Mouse (Mus musculus) adrenal gland, postnatal 10 days (tissue): Measurements from ENCODE around the gene Pkp1. TPM values are rescaled to one million over a fixed set of nuclear protein-coding genes. Genes with fewer than 3 reads are reported as not detected.

Source experiments
- DNase-seq: peaks from one replicate; pipeline ENCODE4 v3.0.0; 2021; ENCODE audit warnings: mixed read lengths
- total RNA-seq, 2 experiments: library from RNA; stranded (reverse); gene quantifications; 2 replicates each; pipeline ENCODE4 v1.2.3; 2021

The Pkp1 gene
- total RNA-seq, 2 experiments from 2014 or later: not detected

DNA sequence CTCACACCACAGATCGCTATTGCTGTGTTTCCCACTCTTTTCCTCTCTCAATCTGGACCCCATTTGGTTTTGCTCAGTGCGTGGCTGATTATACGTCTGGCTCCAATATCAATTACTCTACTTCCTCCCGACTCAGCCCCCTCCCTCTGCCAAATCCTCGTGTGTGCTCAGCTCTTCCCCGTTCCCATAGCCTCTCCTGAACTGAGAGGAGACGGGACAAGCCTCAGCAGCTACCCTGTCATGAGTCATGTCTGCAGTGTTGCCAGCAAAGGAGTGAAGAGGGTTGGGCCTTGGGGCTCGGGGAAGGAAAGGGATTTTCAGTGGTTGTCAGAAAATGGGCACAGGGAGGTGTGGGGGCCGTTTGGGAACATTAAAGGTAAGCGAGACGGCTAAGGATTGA is 12.3 kb downstream of the Pkp1 start:
- peak; percentile 7 for DNase-seq

DNA sequence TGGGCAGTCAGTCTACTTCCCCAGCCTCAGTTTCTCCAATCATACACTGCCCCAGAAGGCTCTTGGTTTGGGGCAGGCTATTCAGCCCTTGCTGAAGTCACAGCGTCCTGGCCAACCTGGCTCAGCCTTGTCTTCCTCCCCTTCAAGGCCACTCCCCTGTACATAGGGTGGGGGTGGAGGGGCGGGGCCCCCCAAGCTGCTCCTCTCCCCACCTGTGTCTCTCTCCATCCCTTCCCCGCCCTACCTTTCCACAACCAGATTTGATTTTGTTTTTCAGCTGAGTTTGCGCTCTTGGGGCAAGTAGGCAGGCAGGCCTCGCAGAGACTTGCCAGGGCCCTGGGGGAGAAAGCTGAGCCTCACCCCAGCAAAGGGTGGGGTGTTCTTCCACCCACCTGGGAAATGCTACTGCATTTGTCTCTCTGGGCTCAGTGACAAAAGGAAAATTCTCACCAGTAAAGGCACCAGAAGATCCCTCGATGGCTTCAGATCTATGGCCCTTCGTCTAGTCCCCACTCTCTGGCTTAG is 19.0 kb downstream of the Pkp1 start:
- DNase-seq: no peak

DNA sequence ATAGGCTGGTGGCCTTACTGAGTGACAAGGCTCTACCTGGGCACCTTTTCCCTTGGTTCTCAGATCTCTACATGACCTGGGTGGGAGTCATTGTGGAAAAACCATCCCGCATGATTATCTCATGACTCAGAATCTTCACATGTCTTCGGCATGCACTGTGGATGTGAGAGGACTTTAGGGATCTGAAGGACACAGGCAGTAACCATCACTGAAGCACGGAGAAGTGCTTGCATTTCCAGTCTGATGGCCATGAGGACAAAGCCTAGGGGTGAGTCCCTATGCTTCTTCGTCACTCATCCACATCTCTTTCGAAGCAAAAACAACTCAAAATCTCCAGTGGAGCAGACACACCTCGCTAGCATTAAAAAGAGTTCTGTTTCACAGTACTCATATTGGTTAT is 19.7 kb downstream of the Pkp1 start:
- no peak for DNase-seq

DNA sequence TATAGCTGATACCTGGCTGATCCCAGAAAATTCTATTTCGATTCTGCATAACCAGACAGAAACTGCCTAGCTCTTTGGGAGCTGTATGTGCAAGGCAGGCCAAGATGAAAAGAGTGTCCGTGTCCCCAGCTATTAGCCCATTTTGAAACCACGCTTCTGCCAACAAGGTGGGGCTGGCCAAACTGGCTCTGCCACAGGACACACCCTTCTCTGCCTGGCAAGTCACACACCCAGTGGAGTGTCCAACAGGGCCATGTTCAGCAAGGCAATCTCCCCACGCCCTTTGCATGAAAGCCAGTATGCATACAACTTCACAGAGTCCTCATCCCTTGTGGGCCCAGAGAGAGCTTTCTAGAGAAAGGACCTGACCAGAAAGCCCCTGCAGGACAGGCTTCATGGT is 23.6 kb downstream of the Pkp1 start:
- peak; percentile 10 for DNase-seq

DNA sequence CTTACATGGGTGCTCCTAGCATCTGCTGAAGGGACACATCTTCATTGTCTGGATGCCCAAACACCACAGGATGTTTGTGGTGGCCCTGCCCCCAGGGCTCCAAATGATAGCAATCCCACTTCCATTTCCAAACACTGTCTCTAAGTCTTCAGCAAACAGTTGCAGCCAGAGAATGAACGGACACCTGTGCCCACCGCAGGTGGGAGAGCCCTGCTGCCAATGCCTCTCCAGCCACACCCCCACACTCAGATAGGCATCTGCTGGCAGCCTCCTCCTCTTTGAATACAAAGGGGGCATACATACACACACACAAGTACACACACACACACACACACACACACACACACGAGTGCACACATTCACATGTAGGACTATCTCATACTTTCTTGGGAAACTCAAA is 25.6 kb downstream of the Pkp1 start:
- DNase-seq: no peak

DNA sequence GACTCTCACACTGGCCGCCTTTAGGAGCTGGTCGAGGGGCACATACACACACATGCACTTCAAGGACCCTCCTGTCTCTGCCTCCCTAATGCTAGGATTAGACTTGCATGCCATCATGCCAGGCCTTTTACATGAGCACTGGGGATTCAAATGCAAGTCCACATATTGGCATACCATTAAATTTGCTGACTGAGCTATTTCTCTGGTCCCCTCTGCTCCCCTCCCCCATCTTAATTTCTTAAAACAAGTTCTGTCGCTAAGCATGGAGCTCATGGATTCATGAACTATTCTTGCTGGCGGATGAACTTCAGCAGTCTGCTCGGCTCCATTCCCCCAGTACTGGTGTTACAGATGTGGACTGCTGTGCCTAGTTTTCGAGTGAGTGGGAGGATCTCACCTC is 26.2 kb downstream of the Pkp1 start:
- no peak for DNase-seq

DNA sequence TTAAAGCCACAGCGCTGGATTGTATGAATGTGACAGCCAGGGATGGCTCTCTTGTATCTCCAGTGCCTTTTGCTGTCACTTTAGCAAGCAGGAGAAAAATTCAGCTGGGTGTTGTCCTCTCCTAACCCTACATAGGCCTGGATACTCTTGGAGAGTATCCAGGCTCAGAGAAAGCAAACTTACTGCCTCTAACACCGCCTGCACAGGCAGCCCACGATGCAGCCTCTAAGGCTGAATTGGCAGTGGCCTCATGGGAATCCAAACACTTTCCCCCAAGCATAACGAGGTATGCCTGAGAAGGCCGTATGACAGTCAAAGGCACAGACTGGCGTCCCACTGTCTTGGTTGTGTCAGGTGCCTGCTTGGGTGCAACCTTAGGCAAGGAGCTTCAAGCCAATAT is 26.8 kb downstream of the Pkp1 start:
- DNase-seq: no peak

DNA sequence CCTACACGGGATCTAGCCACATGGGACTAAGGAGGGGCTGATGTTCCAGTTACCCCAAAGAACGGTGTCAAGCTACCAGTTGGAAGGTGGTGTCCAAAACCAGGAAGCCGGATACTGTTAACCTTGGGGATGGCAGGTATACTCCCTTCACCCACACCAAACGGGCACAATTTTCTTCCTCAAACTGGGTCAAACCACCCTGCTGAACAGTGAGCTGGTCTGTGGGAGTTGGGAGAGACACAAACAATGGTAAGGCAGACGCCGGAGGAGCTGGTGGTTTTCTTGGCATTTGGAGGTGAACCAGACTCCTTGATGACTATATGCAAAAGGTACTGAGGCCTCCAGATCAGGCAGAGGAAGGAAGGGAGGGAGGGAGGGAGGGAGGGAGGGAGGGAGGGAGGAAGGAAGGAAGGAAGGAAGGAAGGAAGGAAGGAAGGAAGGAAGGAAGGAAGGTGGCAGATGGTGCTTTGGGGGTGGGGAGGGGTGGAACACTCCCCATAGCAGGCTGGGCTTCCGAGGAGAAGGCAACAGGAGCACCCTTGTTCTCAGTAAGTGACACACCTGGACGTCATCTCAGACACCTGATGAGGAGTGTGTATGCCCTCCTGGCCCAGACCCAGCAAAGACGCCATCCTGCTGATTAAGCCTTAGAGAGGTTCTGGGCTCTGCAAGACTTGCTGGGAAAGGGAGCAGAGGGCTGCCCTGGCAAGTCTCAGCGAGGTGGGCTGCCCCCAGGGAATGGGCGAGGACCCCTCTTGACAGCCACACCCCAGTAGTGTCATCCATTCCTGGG is 27.4 kb downstream of the Pkp1 start:
- no peak for DNase-seq

DNA sequence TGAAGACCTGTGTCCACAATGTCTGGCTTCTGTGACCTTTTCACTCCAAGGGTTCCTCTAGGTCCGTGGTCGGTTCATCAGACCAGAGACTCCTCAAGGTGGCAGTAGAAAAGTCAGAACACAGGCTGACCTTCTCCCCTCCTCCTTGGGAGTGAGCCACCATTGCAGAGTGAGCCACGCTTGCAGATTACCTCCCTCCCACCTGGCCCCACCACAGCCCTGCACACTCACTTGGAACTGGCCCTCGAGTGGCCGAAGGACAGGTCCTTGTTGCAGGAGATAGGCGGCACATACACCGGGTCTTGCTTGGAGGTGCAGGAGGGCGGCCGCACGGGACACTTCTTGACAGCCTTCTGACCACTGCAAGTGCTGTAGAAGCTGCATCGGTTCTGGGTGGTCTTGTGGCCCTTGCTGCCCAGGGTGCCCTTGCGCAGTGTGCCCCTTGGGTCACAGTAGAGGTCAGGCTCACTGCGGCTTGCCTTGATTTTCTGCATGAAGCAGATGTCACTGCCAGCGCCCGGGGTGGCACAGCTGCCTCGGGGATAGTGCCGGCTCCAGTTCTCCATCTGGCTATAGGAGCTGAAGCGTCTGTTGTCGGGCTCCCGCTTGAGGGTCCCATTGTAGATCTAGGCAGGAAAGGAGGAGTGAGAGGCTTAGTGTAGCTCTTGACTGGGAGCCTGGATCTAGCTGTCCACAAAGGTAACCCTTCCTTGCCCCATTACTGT is 29.4 kb downstream of the Pkp1 start:
- DNase-seq: no peak

DNA sequence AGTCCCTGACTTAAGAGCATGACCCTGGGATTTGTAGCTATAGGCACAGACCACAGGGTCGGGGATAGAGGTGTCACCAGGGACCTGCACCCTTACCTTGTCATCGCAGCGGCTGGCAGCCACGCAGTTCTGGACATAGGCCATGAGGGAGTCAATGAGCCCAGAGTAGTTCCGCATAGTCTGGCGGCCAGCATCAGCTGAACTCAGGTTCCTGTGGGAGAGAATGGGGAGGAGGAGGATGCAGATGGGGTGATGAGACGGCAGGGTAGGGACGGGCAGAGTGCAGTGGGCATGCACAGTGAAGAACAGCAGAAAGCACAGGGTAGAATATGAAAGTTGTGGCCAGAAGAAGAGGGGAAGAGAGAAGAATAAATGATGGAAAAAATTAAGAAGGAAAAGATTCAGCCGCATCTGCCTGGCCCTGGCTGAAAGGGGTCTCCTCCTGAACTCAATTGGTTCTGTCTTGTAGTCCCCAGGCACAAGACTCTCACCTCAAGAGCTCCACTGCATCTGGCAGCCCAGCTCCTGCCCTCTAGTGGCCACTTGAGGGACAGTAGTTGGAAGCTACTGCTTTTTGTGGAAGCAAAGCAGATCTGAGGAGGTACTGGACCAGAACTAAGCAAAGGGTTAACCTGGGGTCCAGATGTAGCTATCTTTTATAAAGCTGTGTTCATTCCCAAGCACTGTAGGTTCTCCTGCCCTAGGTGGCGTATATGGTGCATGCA is 36.5 kb downstream of the Pkp1 start:
- DNase-seq: peak; percentile 77

DNA sequence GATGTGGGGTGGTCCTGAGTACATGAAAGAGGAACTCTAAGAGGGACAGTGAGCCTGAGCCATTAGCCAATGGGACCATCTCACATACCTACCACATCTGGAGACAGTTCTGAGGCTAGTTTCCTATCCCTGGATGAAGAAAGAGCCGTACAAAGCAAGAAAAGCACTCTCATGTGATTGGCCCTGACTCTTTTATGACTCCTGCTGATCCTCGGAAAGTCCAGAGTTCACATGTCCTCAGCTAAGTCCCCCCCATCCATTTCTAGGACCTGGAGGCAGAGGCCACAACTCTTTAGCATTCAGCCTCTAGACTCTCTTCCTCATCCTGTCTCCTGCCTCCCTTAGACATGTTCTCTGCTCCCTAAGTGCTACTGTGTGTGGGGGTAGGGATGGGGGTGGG is 41.8 kb downstream of the Pkp1 start:
- DNase-seq: no peak

DNA sequence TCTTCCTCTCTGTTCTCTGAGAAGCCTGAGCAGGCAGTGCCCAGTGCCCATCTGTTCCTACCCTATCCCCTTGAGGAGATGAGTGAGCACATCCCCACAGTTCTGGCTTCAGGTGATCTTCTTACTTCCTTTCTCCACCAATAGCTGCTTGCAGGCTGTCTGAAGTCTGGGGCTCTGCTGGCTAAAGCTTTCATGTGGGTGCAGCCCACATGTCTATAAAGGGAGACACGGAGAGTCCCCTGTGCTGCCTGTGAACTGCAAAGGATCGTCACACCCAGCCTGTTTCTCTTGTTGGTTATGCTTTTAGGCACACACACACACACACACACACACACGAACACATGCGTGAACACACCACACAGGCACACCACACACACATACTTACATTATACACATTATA is 46.0 kb downstream of the Pkp1 start:
- DNase-seq: no peak

DNA sequence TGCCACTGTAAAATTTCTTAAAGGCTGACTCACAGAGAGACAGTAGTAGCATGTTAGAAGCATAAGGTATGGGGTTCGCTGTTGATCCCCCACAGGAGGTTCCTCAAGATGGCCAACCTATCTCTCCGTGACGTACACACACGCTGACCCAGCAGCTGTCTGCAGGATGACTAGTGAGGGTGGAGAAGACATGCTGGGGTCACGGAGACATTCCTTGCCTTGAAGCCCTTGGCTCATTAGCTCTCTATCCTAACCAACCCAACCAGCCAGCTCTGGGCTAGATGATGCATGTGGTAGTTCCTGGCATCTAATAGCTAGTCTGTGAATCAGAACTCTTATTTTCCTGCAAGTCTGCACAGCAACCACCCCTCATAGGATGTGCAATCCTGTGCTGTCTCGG is 50.4 kb downstream of the Pkp1 start:
- no peak for DNase-seq

DNA sequence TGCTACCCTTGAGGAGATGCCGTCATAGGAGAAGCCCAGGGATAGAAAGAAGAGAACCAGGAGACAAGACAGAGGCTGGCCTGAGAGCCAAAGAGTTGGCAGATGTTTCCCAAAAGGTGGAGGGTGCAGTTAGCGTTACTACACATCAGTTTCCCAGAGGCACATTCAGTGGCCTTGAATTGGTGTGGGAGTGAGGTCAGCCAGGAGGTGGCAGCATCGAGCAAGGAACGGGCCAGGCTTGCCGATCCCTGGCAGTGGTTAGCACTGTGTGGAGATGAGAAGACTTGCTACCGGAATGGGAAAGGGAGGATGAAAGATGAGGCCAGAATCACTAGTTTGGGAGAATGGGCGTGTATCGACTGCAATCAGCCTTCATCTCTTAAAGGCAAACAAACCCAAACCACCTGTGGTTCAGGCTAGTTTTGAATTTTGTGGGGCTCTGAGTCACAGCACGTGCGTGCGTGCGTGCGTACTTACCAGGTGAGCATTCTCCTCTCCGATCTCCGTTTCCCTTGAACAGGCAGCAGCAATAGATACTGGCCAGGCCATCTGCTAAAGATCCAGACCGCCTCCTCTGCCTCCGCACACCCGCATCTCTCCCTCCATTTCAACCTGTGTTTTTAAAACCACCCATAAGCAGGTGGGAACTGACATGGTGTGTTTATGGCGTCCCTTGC is 53.4 kb downstream of the Pkp1 start:
- peak; percentile 93 for DNase-seq

DNA sequence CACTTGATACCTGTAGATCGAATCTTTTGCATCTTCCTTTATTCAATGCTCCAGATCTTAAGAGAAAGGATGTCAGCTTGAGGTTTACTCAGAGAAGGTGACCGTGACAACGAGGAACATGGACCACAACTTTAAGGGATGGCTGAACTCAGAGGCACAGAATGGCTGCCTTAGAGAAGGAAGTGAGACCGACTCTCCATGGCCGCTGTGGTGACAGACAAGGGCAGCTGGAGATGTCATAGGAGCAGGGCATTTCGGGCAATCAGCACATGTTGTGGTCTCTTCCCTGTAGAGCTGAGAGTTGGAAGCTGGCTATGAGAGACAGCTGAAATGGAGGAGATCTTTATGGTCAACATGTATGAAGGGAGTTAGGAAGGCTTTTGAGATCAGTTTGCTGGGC is 54.2 kb downstream of the Pkp1 start:
- no peak for DNase-seq

DNA sequence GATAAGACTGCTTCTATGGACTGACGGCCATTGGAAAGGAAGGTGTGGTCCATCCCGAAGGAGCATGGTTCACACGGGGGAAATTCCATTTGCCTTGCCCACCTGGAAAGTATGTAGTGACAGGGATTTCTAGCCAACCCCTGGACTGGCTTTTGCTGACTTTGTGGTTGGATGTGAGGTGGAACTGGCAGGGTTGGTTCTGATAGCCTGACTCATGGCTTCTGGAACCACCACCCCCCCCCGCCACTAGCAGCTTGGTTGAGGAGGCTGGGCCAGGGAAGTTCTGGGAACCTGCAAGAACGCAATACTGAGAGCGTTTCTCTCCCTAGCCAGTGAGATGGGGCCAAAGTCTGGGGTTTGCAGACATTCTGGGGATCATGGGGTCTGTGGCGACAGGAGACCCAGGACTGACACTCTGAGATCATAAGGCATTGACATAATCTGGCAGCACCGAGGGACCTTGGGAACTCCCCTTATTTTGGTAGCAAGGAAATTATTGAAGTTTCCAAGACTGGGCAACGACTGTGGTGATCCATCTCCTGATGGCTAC is 55.1 kb downstream of the Pkp1 start:
- no peak for DNase-seq

DNA sequence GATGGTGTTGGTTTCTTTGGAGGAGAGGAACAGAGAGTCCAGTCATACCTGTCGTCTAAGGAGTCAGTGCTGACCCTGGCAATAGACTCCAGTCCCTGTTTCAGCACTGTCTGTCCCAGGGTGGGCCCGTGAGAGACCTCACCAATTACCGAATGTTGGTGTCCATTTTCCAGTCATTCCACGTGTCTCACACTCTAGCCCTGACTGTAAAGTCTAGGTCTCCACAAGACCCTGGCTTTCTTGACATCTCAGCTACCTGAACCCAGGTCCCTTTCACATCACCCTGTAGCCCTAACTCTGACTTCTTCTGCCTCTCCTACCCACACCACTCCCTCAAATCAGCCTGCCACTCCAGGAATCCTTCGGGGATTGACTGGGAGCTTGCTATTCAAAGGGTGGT is 56.4 kb downstream of the Pkp1 start:
- no peak for DNase-seq

DNA sequence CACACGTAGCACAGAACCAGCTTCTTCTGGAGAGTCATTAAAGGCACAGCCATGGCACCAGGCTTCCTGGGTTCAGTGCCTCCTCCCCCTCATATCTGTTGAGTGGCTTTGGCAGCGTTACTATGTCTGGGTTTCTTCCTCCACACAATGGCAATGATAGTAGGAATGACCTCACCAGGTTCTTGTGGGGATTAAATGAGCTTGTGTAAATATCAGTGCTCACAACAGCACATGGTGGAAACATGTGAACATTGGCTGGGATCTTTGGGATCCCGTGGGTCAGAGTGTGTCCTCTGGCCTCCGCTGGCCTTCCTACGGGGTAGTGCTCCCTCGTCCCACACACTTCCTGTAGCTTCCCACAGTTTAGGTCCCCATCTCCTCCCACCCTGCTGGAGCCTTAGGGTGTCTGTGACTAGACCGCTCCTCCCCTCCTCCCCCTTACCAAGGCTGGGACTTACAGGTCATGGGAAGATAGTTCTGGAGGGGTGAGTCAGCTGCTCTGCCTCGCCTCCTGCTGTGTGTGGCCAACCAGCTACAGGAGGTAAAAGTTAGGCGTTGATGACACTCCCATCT is 56.9 kb downstream of the Pkp1 start:
- no peak for DNase-seq

DNA sequence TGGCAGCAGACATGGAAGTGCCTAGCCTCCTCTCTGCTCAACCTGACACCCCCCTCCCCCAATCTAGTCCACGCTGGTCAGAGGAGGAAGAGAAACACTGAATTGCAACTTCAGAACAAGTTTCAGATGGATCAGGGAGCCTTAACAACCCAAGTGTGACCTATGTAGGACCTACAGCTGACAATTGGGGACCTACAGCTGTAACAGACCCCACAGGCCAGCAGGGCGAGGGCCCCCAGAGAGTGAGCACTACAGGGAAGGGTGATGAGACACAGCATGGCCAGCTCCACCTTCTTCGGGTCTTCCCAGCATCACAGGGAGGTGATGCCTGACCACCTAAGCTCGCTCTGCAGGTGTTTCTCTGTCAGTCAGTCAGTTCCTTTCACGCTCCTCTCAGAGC is 57.9 kb downstream of the Pkp1 start:
- no peak for DNase-seq

DNA sequence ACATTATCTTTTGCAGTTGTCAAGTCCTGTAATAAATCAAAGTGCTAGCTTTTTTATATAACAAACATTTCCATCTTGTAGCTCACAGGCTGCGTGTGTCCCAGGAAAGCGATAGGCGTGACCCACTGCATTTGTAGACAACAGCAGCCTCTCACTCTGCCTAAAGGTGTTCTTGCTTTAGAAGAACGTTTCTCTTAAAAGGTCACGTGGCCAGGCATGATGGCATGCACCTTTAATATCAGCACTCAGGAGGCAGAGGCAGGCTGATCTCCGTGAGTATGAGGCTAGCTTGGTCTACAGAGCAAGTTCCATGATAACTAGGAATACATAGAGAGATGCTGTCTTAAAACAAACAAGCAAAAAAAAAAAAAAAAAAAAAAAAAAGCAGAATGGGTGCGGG is 60.5 kb downstream of the Pkp1 start:
- no peak for DNase-seq

DNA sequence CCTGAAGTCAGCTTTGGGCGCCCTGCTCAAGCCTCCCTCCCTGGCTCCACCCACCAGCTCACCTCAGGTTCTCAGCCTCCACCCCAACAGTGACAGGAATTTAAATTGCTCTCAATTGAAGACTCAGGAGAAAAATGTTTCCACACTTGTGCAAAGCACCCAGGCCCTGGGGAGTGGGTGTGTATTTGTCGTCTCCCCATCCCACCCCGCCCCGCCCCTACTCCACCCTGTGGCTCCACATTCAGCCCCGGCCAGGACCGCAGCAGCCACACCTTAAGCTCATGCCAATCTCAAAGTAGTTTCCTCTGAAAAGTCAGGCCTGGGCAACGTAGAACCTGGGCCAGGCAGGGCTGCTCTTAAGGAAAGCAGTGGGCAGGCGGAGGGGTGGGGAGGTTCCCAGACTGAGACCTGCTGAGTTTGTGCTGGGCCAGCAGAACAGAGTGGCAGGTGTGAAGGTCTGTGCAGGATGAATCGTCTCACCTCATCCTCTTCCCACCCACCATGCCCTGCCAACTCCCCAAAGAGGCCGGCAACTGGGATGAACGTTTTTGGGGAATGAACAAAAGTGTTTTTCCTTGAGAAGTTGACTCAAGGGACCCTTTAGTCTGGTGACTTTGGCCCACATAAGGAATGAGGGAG is 61.8 kb downstream of the Pkp1 start:
- no peak for DNase-seq
